ENCODE assay signal across 7 mouse cellular contexts in genomic region chr13:14613553-14613952, GRCm38 (mm10). TPM values are rescaled to one million over a fixed set of nuclear protein-coding genes. Genes with fewer than 3 reads are reported as not detected.
DNase-seq lines count a peak whose midpoint lies in the region; ATAC-seq and TF ChIP-seq lines count a peak whose summit lies in the region.

No protein-coding gene starts in this region.

- H3K4me3 ChIP-seq in thymus, adult 2 months (ENCODE audit: control insufficient read depth, insufficient read depth, low read length), result peak overlapping the region; percentile 98
- H3K4me3 ChIP-seq in forebrain, embryonic 11.5 days (ENCODE audit: low read depth, low read length), result peak overlapping the region; percentile 72
- peak overlapping the region; percentile 93 for H3K4me3 ChIP-seq in liver, embryonic 13.5 days (replicated peaks)

- no peak for TF ChIP-seq POLR2A in thymus, adult 2 months (IDR thresholded peaks at IDR 0.05; ENCODE audit: control insufficient read depth, extremely low read depth, insufficient read depth, low read length, poor library complexity)

- peaks cover 24% of the 10 kb centered on the region for H3K36me3 ChIP-seq in thymus, adult 2 months (ENCODE audit: control insufficient read depth, insufficient read depth, low read length)
- H3K36me3 ChIP-seq in forebrain, embryonic 11.5 days (ENCODE audit: control insufficient read depth, insufficient read depth, low read length), result no peaks in the 10 kb centered on the region; the same call in 1 of the 2 replicates
- H3K36me3 ChIP-seq in liver, embryonic 13.5 days, result peaks cover 34% of the 10 kb centered on the region

- H3K9ac ChIP-seq in forebrain, embryonic 11.5 days (ENCODE audit: low read length), result peak overlapping the region; percentile 82
- H3K9ac ChIP-seq in liver, embryonic 13.5 days, result peak overlapping the region; percentile 94

- DNase-seq in thymus, adult 2 months, result no peak
- DNase-seq in thymus, postnatal 25 days, result no peak
- DNase-seq in forebrain, embryonic 11.5 days (ENCODE audit: low spot score), result no peak
- DNase-seq in liver, embryonic 13.5 days, result no peak
- no peak for DNase-seq in adrenal gland, postnatal 14 days
- no peak for DNase-seq in frontal cortex, adult 2 months (ENCODE audit: extremely low spot score in 1 of 2, low spot score in 1 of 2)
- no peak for DNase-seq in adrenal gland, postnatal 4 days (ENCODE audit: low spot score in 2 of 2)

- under 1% methylated on average over 9 of the region's 9 CpGs for WGBS in thymus, adult 2 months
- under 1% methylated on average over 9 of the region's 9 CpGs for WGBS in forebrain, embryonic 11.5 days
- under 1% methylated on average over 9 of the region's 9 CpGs for WGBS in liver, embryonic 13.5 days (ENCODE audit: insufficient replicate concordance)

- H3K4me2 ChIP-seq in forebrain, embryonic 11.5 days (ENCODE audit: low read depth, low read length, severe bottlenecking), result peak overlapping the region; percentile 67
- H3K4me2 ChIP-seq in liver, embryonic 13.5 days, result peak overlapping the region; percentile 69

- TF ChIP-seq CTCF in thymus, adult 2 months (IDR thresholded peaks at IDR 0.05; ENCODE audit: borderline replicate concordance, control insufficient read depth, extremely low read depth, insufficient read depth, low read length, poor library complexity), result no peak

- H3K9me3 ChIP-seq in forebrain, embryonic 11.5 days (ENCODE audit: control insufficient read depth, low read length), result no peaks in the 10 kb centered on the region
- no peaks in the 10 kb centered on the region for H3K9me3 ChIP-seq in liver, embryonic 13.5 days (replicated peaks)

- H3K27ac ChIP-seq in thymus, adult 2 months (ENCODE audit: control insufficient read depth, insufficient read depth, low read length), result peak overlapping the region; percentile 85
- no peak overlapping the region for H3K27ac ChIP-seq in forebrain, embryonic 11.5 days (ENCODE audit: low read depth, low read length)
- H3K27ac ChIP-seq in liver, embryonic 13.5 days, result peak overlapping the region; percentile 88

- no peaks in the 10 kb centered on the region for H3K27me3 ChIP-seq in thymus, adult 2 months (ENCODE audit: control insufficient read depth, insufficient read depth, low read length)
- no peaks in the 10 kb centered on the region for H3K27me3 ChIP-seq in forebrain, embryonic 11.5 days (ENCODE audit: control insufficient read depth, insufficient read depth, low read length)
- no peaks in the 10 kb centered on the region for H3K27me3 ChIP-seq in liver, embryonic 13.5 days

- no peak for ATAC-seq in forebrain, embryonic 11.5 days (replicated peaks; ENCODE audit: low FRiP score)
- ATAC-seq in liver, embryonic 13.5 days (ENCODE audit: low read depth), result no peak

- H3K4me1 ChIP-seq in thymus, adult 2 months (replicated peaks; ENCODE audit: control insufficient read depth, insufficient read depth, low read length), result no peaks in the 10 kb centered on the region
- H3K4me1 ChIP-seq in forebrain, embryonic 11.5 days (replicated peaks; ENCODE audit: control insufficient read depth, insufficient read depth, low read length), result no peaks in the 10 kb centered on the region; the same call in 1 of the 2 replicates
- peaks cover 20% of the 10 kb centered on the region for H3K4me1 ChIP-seq in liver, embryonic 13.5 days (replicated peaks)

RNA-seq across cellular contexts. Expression of gene Psma2, which starts 0.5 kb away (rescaled TPM):
- polyA plus RNA-seq in thymus, adult 2 months (2012; rRNA removed), result 55.6 and 66.7 TPM in 2 replicates
- 197 and 212 TPM in 2 replicates for polyA plus RNA-seq in forebrain, embryonic 11.5 days (2014; fragmentation: Nextera tagmentation; extraction: Ambion mirVana)
- polyA plus RNA-seq in liver, embryonic 13.5 days (2015; fragmentation: Nextera tagmentation; extraction: Ambion mirVana), result 173 and 175 TPM in 2 replicates
- total RNA-seq in adrenal gland, postnatal 14 days (2021), result 103 and 112 TPM in 2 replicates
- polyA plus RNA-seq in frontal cortex, adult 2 months (2012; rRNA removed), result 67.7 and 68.3 TPM in 2 replicates
- 100 to 1,000 TPM; 100 to 106 TPM for total RNA-seq in adrenal gland, postnatal 4 days (2021)

RNA-seq across cellular contexts. Expression of gene Mrpl32, which starts 0.6 kb away (rescaled TPM):
- 10.3 and 11.9 TPM in 2 replicates for polyA plus RNA-seq in thymus, adult 2 months (2012; rRNA removed)
- 106 and 109 TPM in 2 replicates for polyA plus RNA-seq in forebrain, embryonic 11.5 days (2014; fragmentation: Nextera tagmentation; extraction: Ambion mirVana)
- 102 and 115 TPM in 2 replicates for polyA plus RNA-seq in liver, embryonic 13.5 days (2015; fragmentation: Nextera tagmentation; extraction: Ambion mirVana)
- total RNA-seq in adrenal gland, postnatal 14 days (2021), result 61.6 and 62.5 TPM in 2 replicates
- polyA plus RNA-seq in frontal cortex, adult 2 months (2012; rRNA removed), result 32.8 and 33.1 TPM in 2 replicates
- 10 to 100 TPM; 58.0 to 65.5 TPM for total RNA-seq in adrenal gland, postnatal 4 days (2021)

RNA-seq across cellular contexts. Expression of gene AW209491, which starts 16.4 kb away (rescaled TPM):
- 3.5 and 4.7 TPM in 2 replicates for polyA plus RNA-seq in thymus, adult 2 months (2012; rRNA removed)
- 26.0 and 30.2 TPM in 2 replicates for polyA plus RNA-seq in forebrain, embryonic 11.5 days (2014; fragmentation: Nextera tagmentation; extraction: Ambion mirVana)
- polyA plus RNA-seq in liver, embryonic 13.5 days (2015; fragmentation: Nextera tagmentation; extraction: Ambion mirVana), result 13.6 and 15.8 TPM in 2 replicates
- 17.2 and 20.5 TPM in 2 replicates for total RNA-seq in adrenal gland, postnatal 14 days (2021)
- polyA plus RNA-seq in frontal cortex, adult 2 months (2012; rRNA removed), result 15.6 and 16.7 TPM in 2 replicates
- 10 to 100 TPM; 13.3 to 14.0 TPM for total RNA-seq in adrenal gland, postnatal 4 days (2021)
